Mouse (Mus musculus): ENCODE measurements around the gene Vmn1r46. TPM values are rescaled to one million over a fixed set of nuclear protein-coding genes. Genes with fewer than 3 reads are reported as not detected.

Vmn1r46 gene
- polyA plus RNA-seq (2014; fragmentation: Illumina TruSeq; extraction: RNeasy Lipid Tissue Mini Kit (QIAGEN cat#74804)), result not detected

GRCm38 (mm10) chr6:89969013-89969412, at the start of gene Vmn1r46:
Gene Vmn1r46, plus strand, starts transcription at chr6:89969313.

DNA sequence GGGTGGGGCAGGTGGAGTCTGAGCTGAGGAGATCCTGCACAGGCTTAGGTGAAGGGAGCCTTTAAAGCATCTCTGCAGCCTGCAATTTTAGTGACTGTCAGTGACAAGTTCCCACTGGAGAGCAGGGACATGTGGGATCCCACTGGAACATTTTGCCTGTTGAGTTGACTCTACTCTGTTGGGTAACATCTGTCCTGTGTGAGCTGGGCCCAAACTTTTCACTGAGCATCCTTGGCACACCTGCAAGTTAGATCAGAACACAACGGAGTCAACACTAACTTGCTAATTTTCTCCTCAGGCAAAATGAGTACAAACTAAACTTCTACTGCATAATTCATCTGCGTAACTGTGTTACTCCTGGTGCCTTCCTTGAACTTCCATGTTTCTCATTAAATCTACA, 28.6 kb upstream of the Vmn1r46 start, which contains the start of gene Vmn1r45:
Gene Vmn1r45 (minus strand): TSS at position 101 of the 400 bp plus-strand sequence.

GRCm38 (mm10) chr6:90015847-90016246, 46.7 kb downstream of the Vmn1r46 start, which contains the start of gene Vmn1r47:
Gene Vmn1r47, plus strand, starts transcription at chr6:90016147.

Other genes with a start within 250 kb of the Vmn1r46 start
- not detected for gene Vmn1r41, start 228.5 kb upstream of the Vmn1r46 start, polyA plus RNA-seq (2014; fragmentation: Illumina TruSeq; extraction: RNeasy Lipid Tissue Mini Kit (QIAGEN cat#74804))
- not detected for gene Vmn1r42, start 92.9 kb upstream of the Vmn1r46 start, polyA plus RNA-seq (2014; fragmentation: Illumina TruSeq; extraction: RNeasy Lipid Tissue Mini Kit (QIAGEN cat#74804))
- gene Vmn1r43, start 92.9 kb upstream of the Vmn1r46 start, polyA plus RNA-seq (2014; fragmentation: Illumina TruSeq; extraction: RNeasy Lipid Tissue Mini Kit (QIAGEN cat#74804)), result not detected
- gene Vmn1r44, start 85.7 kb upstream of the Vmn1r46 start, polyA plus RNA-seq (2014; fragmentation: Illumina TruSeq; extraction: RNeasy Lipid Tissue Mini Kit (QIAGEN cat#74804)), result not detected
- gene Vmn1r45, start 28.7 kb upstream of the Vmn1r46 start, polyA plus RNA-seq (2014; fragmentation: Illumina TruSeq; extraction: RNeasy Lipid Tissue Mini Kit (QIAGEN cat#74804)), result not detected
- not detected for gene Vmn1r47, start 46.8 kb downstream of the Vmn1r46 start, polyA plus RNA-seq (2014; fragmentation: Illumina TruSeq; extraction: RNeasy Lipid Tissue Mini Kit (QIAGEN cat#74804))
- not detected for gene Vmn1r48, start 67.5 kb downstream of the Vmn1r46 start, polyA plus RNA-seq (2014; fragmentation: Illumina TruSeq; extraction: RNeasy Lipid Tissue Mini Kit (QIAGEN cat#74804))
- not detected for gene Vmn1r49, start 109.2 kb downstream of the Vmn1r46 start, polyA plus RNA-seq (2014; fragmentation: Illumina TruSeq; extraction: RNeasy Lipid Tissue Mini Kit (QIAGEN cat#74804))
- not detected for gene Vmn1r50, start 132.1 kb downstream of the Vmn1r46 start, polyA plus RNA-seq (2014; fragmentation: Illumina TruSeq; extraction: RNeasy Lipid Tissue Mini Kit (QIAGEN cat#74804))
- not detected for gene Vmn1r51, start 153.3 kb downstream of the Vmn1r46 start, polyA plus RNA-seq (2014; fragmentation: Illumina TruSeq; extraction: RNeasy Lipid Tissue Mini Kit (QIAGEN cat#74804))
- not detected for gene Vmn1r52, start 205.5 kb downstream of the Vmn1r46 start, polyA plus RNA-seq (2014; fragmentation: Illumina TruSeq; extraction: RNeasy Lipid Tissue Mini Kit (QIAGEN cat#74804))
- not detected for gene V1ra8, start 233.5 kb downstream of the Vmn1r46 start, polyA plus RNA-seq (2014; fragmentation: Illumina TruSeq; extraction: RNeasy Lipid Tissue Mini Kit (QIAGEN cat#74804))

Data from ovary, adult 10 weeks (tissue).